Mouse (Mus musculus) T-helper 2 cell (primary cell): ENCODE measurements around the gene Cmpk1.

Experiments
- in situ Hi-C: fragments of 300-600 bp; cut with MboI, MseI; formaldehyde crosslinking; loops from one replicate; pipeline ENCODE4 v1.15.1; 2025; ENCODE audit warnings: high pct_unique_total_duplicates

Cmpk1 gene

GRCm38 (mm10) chr4:114946416-114946815 lies 40.6 kb downstream of the Cmpk1 start:
- in situ Hi-C loops = loop anchor here (10.0 kb wide), 1 partner anchor 272 kb away; no protein-coding TSS in a partner anchor

- in situ Hi-C loops = loop anchor here (10.0 kb wide), 1 partner anchor 270 kb away; no protein-coding TSS in a partner anchor
Observed at GRCm38 (mm10) chr4:114945021-114945420, 42.0 kb downstream of the Cmpk1 start.

- in situ Hi-C loops = loop anchor here (10.0 kb wide), 1 partner anchor 268 kb away; no protein-coding TSS in a partner anchor
Observed at GRCm38 (mm10) chr4:114942583-114942982, 44.5 kb downstream of the Cmpk1 start.

GRCm38 (mm10) chr4:114942112-114942511 lies 44.9 kb downstream of the Cmpk1 start:
- in situ Hi-C loops = loop anchor here (10.0 kb wide), 1 partner anchor 267 kb away; no protein-coding TSS in a partner anchor

GRCm38 (mm10) chr4:114941311-114941710 lies 45.7 kb downstream of the Cmpk1 start:
- in situ Hi-C loops = loop anchor here (10.0 kb wide), 1 partner anchor 267 kb away; no protein-coding TSS in a partner anchor

- in situ Hi-C loops = no loop called here
Observed at GRCm38 (mm10) chr4:114938248-114938647, 48.8 kb downstream of the Cmpk1 start.

- in situ Hi-C loops = no loop called here
Observed at GRCm38 (mm10) chr4:114937459-114938047, 49.5 kb downstream of the Cmpk1 start.

GRCm38 (mm10) chr4:114934188-114934587 lies 52.9 kb downstream of the Cmpk1 start:
- in situ Hi-C loops = no loop called here

GRCm38 (mm10) chr4:114932747-114933146 lies 54.3 kb downstream of the Cmpk1 start:
- in situ Hi-C loops = no loop called here

- in situ Hi-C loops = no loop called here
Observed at GRCm38 (mm10) chr4:114929155-114929554, 57.9 kb downstream of the Cmpk1 start.

GRCm38 (mm10) chr4:114925917-114926312 lies 61.1 kb downstream of the Cmpk1 start, which contains the start of gene Foxe3:
Gene Foxe3, minus strand, starts transcription at chr4:114926013.
- in situ Hi-C loops = no loop called here

- in situ Hi-C loops = no loop called here
Observed at GRCm38 (mm10) chr4:114924971-114925916, 61.8 kb downstream of the Cmpk1 start.

- in situ Hi-C loops = loop anchor here (5.0 to 10.0 kb wide), 2 partner anchors 78 to 130 kb away; no protein-coding TSS in a partner anchor
Observed at GRCm38 (mm10) chr4:114917091-114917490, 70.0 kb downstream of the Cmpk1 start.

- in situ Hi-C loops = loop anchor here (5.0 to 10.0 kb wide), 2 partner anchors 79 to 131 kb away; no protein-coding TSS in a partner anchor
Observed at GRCm38 (mm10) chr4:114916056-114916455, 71.0 kb downstream of the Cmpk1 start.

GRCm38 (mm10) chr4:114913594-114913962 lies 73.5 kb downstream of the Cmpk1 start:
- in situ Hi-C loops = loop anchor here (10.0 kb wide), 1 partner anchor 81 kb away; no protein-coding TSS in a partner anchor

- in situ Hi-C loops = loop anchor here (10.0 kb wide), 1 partner anchor 82 kb away; no protein-coding TSS in a partner anchor
Observed at GRCm38 (mm10) chr4:114912705-114913593, 74.1 kb downstream of the Cmpk1 start.

- in situ Hi-C loops = loop anchor here (10.0 kb wide), 2 partner anchors 85 to 245 kb away; no protein-coding TSS in a partner anchor
Observed at GRCm38 (mm10) chr4:114909602-114910484, 77.2 kb downstream of the Cmpk1 start.
